Mouse (Mus musculus): ENCODE data around the gene Wdcp. TPM values are rescaled to one million over a fixed set of nuclear protein-coding genes. Genes with fewer than 3 reads are reported as not detected.
"Not testable (repeated sequence)": the region's sequence is repeated elsewhere in the genome, so short reads cannot be mapped to it uniquely, and the experiment has no call there.

The Wdcp gene
- polyA plus RNA-seq, 1 experiment from 2014 or later, result 16.7 TPM

DNA sequence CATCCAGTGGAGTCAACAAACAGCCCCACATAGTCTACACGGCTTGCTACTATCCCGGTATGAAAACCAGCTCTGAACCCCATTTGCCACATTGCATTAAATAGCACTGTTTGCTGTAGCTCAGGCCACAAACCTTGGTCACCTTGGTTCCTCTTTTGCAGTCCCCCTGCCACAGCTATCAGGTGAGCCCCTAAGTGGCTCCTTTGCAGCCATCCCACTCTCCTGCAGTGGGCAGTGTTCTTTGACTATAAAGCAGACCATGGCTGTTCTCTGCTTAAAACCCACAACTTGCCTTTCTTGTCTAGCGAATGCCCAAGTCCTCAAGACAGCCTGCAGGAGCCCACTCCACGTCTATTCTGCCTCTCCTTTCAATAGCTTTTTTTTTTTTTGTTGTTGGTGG lies 29.2 kb downstream of the Wdcp start:
- no peak overlapping the region for H3K27ac ChIP-seq

DNA sequence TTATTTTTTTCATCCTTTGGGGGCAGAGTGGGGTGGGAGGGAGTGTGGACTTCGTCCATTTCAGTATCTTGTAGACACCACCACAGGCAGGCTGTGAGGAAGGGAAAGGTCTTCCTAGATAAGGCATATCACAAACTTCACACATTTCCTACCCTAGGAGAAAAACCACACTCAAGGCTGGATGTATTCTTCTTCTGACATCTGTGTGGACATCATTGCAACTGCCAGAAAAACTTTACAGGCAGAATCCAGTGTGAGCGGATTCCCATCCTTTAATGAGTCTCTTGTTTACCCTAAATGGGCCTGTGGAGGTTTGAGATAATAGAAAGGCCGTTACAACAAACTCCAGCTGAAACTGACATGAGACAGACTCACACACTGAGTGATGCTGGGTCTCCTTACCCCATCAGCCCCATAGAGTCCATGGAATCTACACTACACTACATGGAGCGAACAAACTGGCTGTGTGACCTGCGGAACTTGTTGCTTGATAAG lies 29.9 kb downstream of the Wdcp start:
- Histone ChIP-seq H3K27ac (no peak overlapping the region), H3K9me3 (no peaks in the 10 kb centered on the region), H3K27me3 (no peaks in the 10 kb centered on the region), H3K9ac (no peak overlapping the region), H3K36me3 (no peaks in the 10 kb centered on the region), H3K4me2 (no peak overlapping the region), H3K4me1 (peaks cover 23% of the 10 kb centered on the region), H3K4me3 (no peak overlapping the region)
- 63% methylated on average over 5 of the region's 5 CpGs for WGBS
- ATAC-seq (ENCODE audit: borderline replicate concordance, extremely low read depth, low FRiP score, low TSS enrichment), result peak; percentile 10; the same call in 1 of the 2 replicates

More for the DNA sequence above, 29.2 kb downstream of the Wdcp start:
- Histone ChIP-seq H3K9ac (no peak overlapping the region), H3K4me3 (no peak overlapping the region), H3K36me3 (no peaks in the 10 kb centered on the region), H3K4me2 (no peak overlapping the region), H3K4me1 (peaks cover 23% of the 10 kb centered on the region), H3K9me3 (no peaks in the 10 kb centered on the region), H3K27me3 (no peaks in the 10 kb centered on the region)
- WGBS, result 51% methylated on average over 4 of the region's 4 CpGs
- ATAC-seq (ENCODE audit: borderline replicate concordance, extremely low read depth, low FRiP score, low TSS enrichment), result no peak

- H3K4me3 ChIP-seq, result no peak overlapping the region
These were observed 30.4 kb downstream of the Wdcp start for GRCm38 (mm10) chr12:4873531-4873930.

DNA sequence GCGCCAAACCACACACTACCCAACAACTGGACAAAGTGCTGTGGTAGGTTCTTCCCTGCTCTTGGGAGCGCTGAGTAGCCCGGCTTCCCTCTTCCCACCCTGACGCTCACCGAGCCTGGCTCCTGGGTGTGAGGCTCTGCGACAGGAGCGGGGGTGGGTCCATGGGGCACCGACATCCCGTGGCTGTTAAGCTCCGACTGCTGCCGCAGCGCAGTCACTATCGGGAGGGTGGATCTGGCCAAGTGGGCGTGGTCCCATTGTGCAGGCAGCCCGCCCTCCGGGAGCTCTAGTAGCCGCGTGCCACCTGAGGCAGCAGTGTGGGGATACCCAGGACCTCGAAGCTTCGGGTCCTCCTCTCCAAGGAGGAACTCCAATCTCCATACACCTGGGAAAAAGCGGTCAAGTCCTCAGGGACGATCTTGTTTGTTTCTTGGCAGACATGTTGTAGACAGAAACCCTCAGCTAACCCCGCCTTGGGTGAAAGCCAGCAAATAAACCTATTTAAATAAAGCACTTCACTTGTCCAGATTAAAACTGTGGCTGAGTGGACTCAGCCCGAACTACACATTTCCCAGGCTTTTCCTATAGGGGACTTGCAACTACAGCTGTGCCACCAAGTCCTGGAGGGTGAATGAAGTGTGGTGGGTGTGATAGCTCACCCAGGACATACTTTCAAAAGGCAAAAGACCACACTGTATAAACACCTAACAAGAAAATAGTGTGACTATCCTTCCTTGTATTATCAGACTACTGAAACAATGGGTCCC lies 31.2 kb downstream of the Wdcp start, which contains the start of gene Mfsd2b:
Gene Mfsd2b, minus strand, starts transcription at position 199 of the 767 bp plus-strand sequence.
- H3K9ac ChIP-seq, result peak within 1 kb of the TSS; percentile 8; the same call in 1 of the 2 replicates
- ATAC-seq (ENCODE audit: borderline replicate concordance, extremely low read depth, low FRiP score, low TSS enrichment), result peak; percentile 89
- H3K27ac ChIP-seq, result 0 out of 2 replicates have a peak within 1 kb of the TSS, but pooled peaks have one; percentile 30
- 1% methylated on average over 24 of the region's 24 CpGs for WGBS
- peaks cover 23% of the 10 kb centered on the region for H3K4me1 ChIP-seq
- no peaks in the 10 kb centered on the region for H3K9me3 ChIP-seq
- H3K36me3 ChIP-seq, result peaks cover 5% of the 10 kb centered on the region; the same call in 1 of the 2 replicates
- peak within 1 kb of the TSS; percentile 81 for H3K4me2 ChIP-seq
- H3K27me3 ChIP-seq, result no peaks in the 10 kb centered on the region
- peak within 1 kb of the TSS; percentile 29 for H3K4me3 ChIP-seq

More at GRCm38 (mm10) chr12:4873531-4873930, 30.4 kb downstream of the Wdcp start:
- ATAC-seq (ENCODE audit: borderline replicate concordance, extremely low read depth, low FRiP score, low TSS enrichment), result no peak
- no peak overlapping the region for H3K27ac ChIP-seq
- H3K9me3 ChIP-seq, result no peaks in the 10 kb centered on the region
- no peaks in the 10 kb centered on the region for H3K36me3 ChIP-seq
- H3K4me2 ChIP-seq, result peak overlapping the region; percentile 81
- H3K27me3 ChIP-seq, result no peaks in the 10 kb centered on the region
- H3K4me1 ChIP-seq, result peaks cover 23% of the 10 kb centered on the region
- WGBS, result 79% methylated on average over 6 of the region's 6 CpGs
- peak overlapping the region; percentile 8; the same call in 1 of the 2 replicates for H3K9ac ChIP-seq

- no peak overlapping the region for H3K27ac ChIP-seq
- no peak overlapping the region for H3K4me2 ChIP-seq
- H3K9ac ChIP-seq, result no peak overlapping the region
- H3K36me3 ChIP-seq, result peaks cover 8% of the 10 kb centered on the region; the same call in 1 of the 2 replicates
- peaks cover 23% of the 10 kb centered on the region for H3K4me1 ChIP-seq
- H3K4me3 ChIP-seq, result no peak overlapping the region
- 85% methylated on average over 8 of the region's 8 CpGs for WGBS
- no peaks in the 10 kb centered on the region for H3K9me3 ChIP-seq
- no peaks in the 10 kb centered on the region for H3K27me3 ChIP-seq
- ATAC-seq (ENCODE audit: borderline replicate concordance, extremely low read depth, low FRiP score, low TSS enrichment), result no peak
These were observed 32.5 kb downstream of the Wdcp start for GRCm38 (mm10) chr12:4875623-4876022.

- no peak overlapping the region for H3K27ac ChIP-seq
- WGBS, result 72% methylated on average over 9 of the region's 9 CpGs
- no peak overlapping the region for H3K9ac ChIP-seq
- no peaks in the 10 kb centered on the region for H3K9me3 ChIP-seq
- H3K36me3 ChIP-seq, result peaks cover 10% of the 10 kb centered on the region; the same call in 1 of the 2 replicates
- ATAC-seq (ENCODE audit: borderline replicate concordance, extremely low read depth, low FRiP score, low TSS enrichment), result no peak
- no peak overlapping the region for H3K4me2 ChIP-seq
- no peak overlapping the region for H3K4me3 ChIP-seq
- peaks cover 18% of the 10 kb centered on the region for H3K4me1 ChIP-seq
- H3K27me3 ChIP-seq, result no peaks in the 10 kb centered on the region
These were observed 35.2 kb downstream of the Wdcp start for GRCm38 (mm10) chr12:4878296-4878783.

DNA sequence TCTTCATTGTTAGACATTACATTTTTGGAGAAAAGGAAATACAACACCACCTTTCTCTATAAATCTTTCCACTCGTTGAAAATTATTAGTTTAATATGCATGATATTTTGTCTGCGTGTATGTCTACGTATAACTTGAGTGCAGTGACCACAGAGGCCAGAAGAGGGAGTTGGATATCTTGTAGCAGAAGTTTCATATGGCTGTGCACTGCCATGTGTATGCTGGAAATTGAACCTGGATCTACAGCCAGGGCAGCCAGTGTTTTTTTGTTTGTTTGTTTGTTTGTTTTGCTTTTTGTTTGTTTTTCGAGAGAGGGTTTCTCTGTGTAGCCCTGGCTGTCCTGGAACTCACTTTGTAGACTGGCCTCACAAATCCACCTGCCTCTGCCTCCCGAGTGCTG lies 35.9 kb downstream of the Wdcp start:
- H3K27me3 ChIP-seq, result no peaks in the 10 kb centered on the region
- H3K4me1 ChIP-seq, result peaks cover 11% of the 10 kb centered on the region
- WGBS, result 92% methylated on average over 5 of the region's 5 CpGs

GRCm38 (mm10) chr12:4882086-4882485 lies 39.0 kb downstream of the Wdcp start:
- Histone ChIP-seq H3K4me2 (no peak overlapping the region), H3K27ac (no peak overlapping the region), H3K4me3 (no peak overlapping the region), H3K9me3 (no peaks in the 10 kb centered on the region), H3K36me3 (peaks cover 10% of the 10 kb centered on the region; the same call in 1 of the 2 replicates), H3K27me3 (no peaks in the 10 kb centered on the region), H3K4me1 (no peaks in the 10 kb centered on the region), H3K9ac (no peak overlapping the region)
- WGBS, result 53% methylated on average over 2 of the region's 2 CpGs
- no peak for ATAC-seq (ENCODE audit: borderline replicate concordance, extremely low read depth, low FRiP score, low TSS enrichment)

More for the DNA sequence above, 35.9 kb downstream of the Wdcp start:
- H3K9ac ChIP-seq, result no peak overlapping the region
- H3K4me3 ChIP-seq, result no peak overlapping the region
- no peak overlapping the region for H3K4me2 ChIP-seq
- ATAC-seq (ENCODE audit: borderline replicate concordance, extremely low read depth, low FRiP score, low TSS enrichment), result no peak
- no peaks in the 10 kb centered on the region for H3K9me3 ChIP-seq
- H3K36me3 ChIP-seq, result peaks cover 10% of the 10 kb centered on the region; the same call in 1 of the 2 replicates
- no peak overlapping the region for H3K27ac ChIP-seq

- Histone ChIP-seq H3K4me3 (no peak overlapping the region), H3K4me2 (no peak overlapping the region), H3K9me3 (no peaks in the 10 kb centered on the region), H3K4me1 (no peaks in the 10 kb centered on the region), H3K27ac (no peak overlapping the region), H3K9ac (no peak overlapping the region), H3K36me3 (peaks cover 3% of the 10 kb centered on the region; the same call in 1 of the 2 replicates), H3K27me3 (no peaks in the 10 kb centered on the region)
- ATAC-seq (ENCODE audit: borderline replicate concordance, extremely low read depth, low FRiP score, low TSS enrichment), result no peak
- WGBS, result 57% methylated on average over 1 of the region's 1 CpGs
These were observed 42.0 kb downstream of the Wdcp start for GRCm38 (mm10) chr12:4885062-4885461.

DNA sequence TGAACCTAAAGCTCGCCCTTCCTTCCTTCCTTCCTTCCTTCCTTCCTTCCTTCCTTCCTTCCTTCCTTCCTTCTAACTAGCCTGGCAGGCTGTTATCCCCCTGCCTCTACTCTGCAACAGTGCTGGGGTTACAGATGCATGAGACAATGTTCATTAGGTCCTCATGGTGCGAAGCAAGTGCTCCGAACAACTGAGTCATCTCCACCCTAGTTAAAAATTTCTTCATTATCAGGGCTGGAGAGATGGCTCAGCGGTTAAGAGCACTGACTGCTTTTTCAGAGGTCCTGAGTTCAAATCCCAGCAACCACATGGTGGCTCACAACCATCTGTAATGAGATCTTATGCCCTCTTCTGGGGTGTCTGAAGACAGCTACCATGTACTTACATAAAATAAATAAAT lies 43.5 kb downstream of the Wdcp start:
- not testable (repeated sequence) for H3K4me2 ChIP-seq; H3K27ac ChIP-seq; H3K27me3 ChIP-seq; H3K4me3 ChIP-seq; ATAC-seq (ENCODE audit: borderline replicate concordance, extremely low read depth, low FRiP score, low TSS enrichment); H3K9ac ChIP-seq; H3K36me3 ChIP-seq; H3K9me3 ChIP-seq; H3K4me1 ChIP-seq
- 85% methylated on average over 4 of the region's 4 CpGs for WGBS

GRCm38 (mm10) chr12:4888739-4889138 lies 45.6 kb downstream of the Wdcp start:
- H3K4me1 ChIP-seq, result no peaks in the 10 kb centered on the region
- H3K36me3 ChIP-seq, result no peaks in the 10 kb centered on the region; the same call in 1 of the 2 replicates
- H3K9me3 ChIP-seq, result no peaks in the 10 kb centered on the region
- no peak for ATAC-seq (ENCODE audit: borderline replicate concordance, extremely low read depth, low FRiP score, low TSS enrichment)
- H3K27me3 ChIP-seq, result no peaks in the 10 kb centered on the region
- no peak overlapping the region for H3K4me2 ChIP-seq
- no peak overlapping the region for H3K4me3 ChIP-seq
- no peak overlapping the region for H3K27ac ChIP-seq
- no peak overlapping the region for H3K9ac ChIP-seq

- no peak overlapping the region for H3K4me3 ChIP-seq
- no peak overlapping the region for H3K4me2 ChIP-seq
- no peaks in the 10 kb centered on the region for H3K4me1 ChIP-seq
- WGBS, result 88% methylated on average over 2 of the region's 2 CpGs
- no peaks in the 10 kb centered on the region for H3K27me3 ChIP-seq
- H3K36me3 ChIP-seq, result no peaks in the 10 kb centered on the region; the same call in 1 of the 2 replicates
- no peak overlapping the region for H3K9ac ChIP-seq
- no peak overlapping the region for H3K27ac ChIP-seq
- no peaks in the 10 kb centered on the region for H3K9me3 ChIP-seq
- ATAC-seq (ENCODE audit: borderline replicate concordance, extremely low read depth, low FRiP score, low TSS enrichment), result no peak
These were observed 46.1 kb downstream of the Wdcp start for GRCm38 (mm10) chr12:4889251-4889650.
